Mouse (Mus musculus) C2C12 (cell line): ENCODE measurements around the gene Zdhhc5. TPM values are rescaled to one million over a fixed set of nuclear protein-coding genes. Genes with fewer than 3 reads are reported as not detected.

Experiments used
- H3K27me3 ChIP-seq: one replicate; pipeline ENCODE4 v1.6.1; 2011; ENCODE audit not compliant: control insufficient read depth, insufficient read depth, insufficient read length
- H3K36me3 ChIP-seq: one replicate; pipeline ENCODE4 v1.6.1; 2011; ENCODE audit not compliant: control insufficient read depth, insufficient read depth
- H3K4me3 ChIP-seq: one replicate; pipeline ENCODE4 v1.5.1; 2011; ENCODE audit warnings: mild to moderate bottlenecking, control low read depth; ENCODE audit not compliant: poor library complexity, insufficient read depth, severe bottlenecking
- H3K79me2 ChIP-seq: one replicate; pipeline ENCODE4 v1.6.1; 2011; ENCODE audit not compliant: control insufficient read depth, insufficient read depth
- H3K79me3 ChIP-seq: one replicate; pipeline ENCODE4 v1.6.1; 2011; ENCODE audit warnings: low read depth, control low read depth
- H3ac ChIP-seq: one replicate; pipeline ENCODE3; 2011; ENCODE audit warnings: low read depth; ENCODE audit not compliant: control insufficient read depth, insufficient read length
- CEBPB ChIP-seq: IDR thresholded peaks from one replicate; pipeline ENCODE4 v1.6.1; 2011; ENCODE audit warnings: low read depth, mild to moderate bottlenecking, control low read depth, moderate library complexity
- CTCF ChIP-seq: IDR thresholded peaks from one replicate; pipeline ENCODE4 v1.5.1; 2011; ENCODE audit not compliant: control insufficient read depth, insufficient read depth, insufficient read length
- FOSL1 ChIP-seq: IDR thresholded peaks from one replicate; pipeline ENCODE4 v1.8.0; 2011; ENCODE audit warnings: mild to moderate bottlenecking, low read length; ENCODE audit not compliant: poor library complexity, insufficient read depth, severe bottlenecking
- MAX ChIP-seq: IDR thresholded peaks from one replicate; pipeline ENCODE4 v1.6.1; 2011; ENCODE audit warnings: mild to moderate bottlenecking, control low read depth
- MYOD1 ChIP-seq: IDR thresholded peaks from one replicate; pipeline ENCODE4 v1.6.1; 2011; ENCODE audit warnings: low read depth; ENCODE audit not compliant: control insufficient read depth, insufficient read length
- MYOG ChIP-seq: IDR thresholded peaks from one replicate; pipeline ENCODE4 v1.6.1; 2011; ENCODE audit not compliant: control insufficient read depth, insufficient read length; ENCODE audit errors: extremely low read depth
- USF1 ChIP-seq: IDR thresholded peaks from one replicate; pipeline ENCODE4 v1.6.1; 2011; ENCODE audit warnings: low read depth, mild to moderate bottlenecking, control low read depth, moderate library complexity
- polyA plus RNA-seq: library from polyadenylated mRNA; unstranded; fragments of >200 nt; fragmentation: generic; extraction: Trizol; gene quantifications from one replicate; pipeline ENCODE4 v1.2.1, GENCODE M21; 2012; ENCODE audit warnings: missing spikeins

Zdhhc5 gene
- polyA plus RNA-seq, 1 experiment: 35.4 TPM

DNA sequence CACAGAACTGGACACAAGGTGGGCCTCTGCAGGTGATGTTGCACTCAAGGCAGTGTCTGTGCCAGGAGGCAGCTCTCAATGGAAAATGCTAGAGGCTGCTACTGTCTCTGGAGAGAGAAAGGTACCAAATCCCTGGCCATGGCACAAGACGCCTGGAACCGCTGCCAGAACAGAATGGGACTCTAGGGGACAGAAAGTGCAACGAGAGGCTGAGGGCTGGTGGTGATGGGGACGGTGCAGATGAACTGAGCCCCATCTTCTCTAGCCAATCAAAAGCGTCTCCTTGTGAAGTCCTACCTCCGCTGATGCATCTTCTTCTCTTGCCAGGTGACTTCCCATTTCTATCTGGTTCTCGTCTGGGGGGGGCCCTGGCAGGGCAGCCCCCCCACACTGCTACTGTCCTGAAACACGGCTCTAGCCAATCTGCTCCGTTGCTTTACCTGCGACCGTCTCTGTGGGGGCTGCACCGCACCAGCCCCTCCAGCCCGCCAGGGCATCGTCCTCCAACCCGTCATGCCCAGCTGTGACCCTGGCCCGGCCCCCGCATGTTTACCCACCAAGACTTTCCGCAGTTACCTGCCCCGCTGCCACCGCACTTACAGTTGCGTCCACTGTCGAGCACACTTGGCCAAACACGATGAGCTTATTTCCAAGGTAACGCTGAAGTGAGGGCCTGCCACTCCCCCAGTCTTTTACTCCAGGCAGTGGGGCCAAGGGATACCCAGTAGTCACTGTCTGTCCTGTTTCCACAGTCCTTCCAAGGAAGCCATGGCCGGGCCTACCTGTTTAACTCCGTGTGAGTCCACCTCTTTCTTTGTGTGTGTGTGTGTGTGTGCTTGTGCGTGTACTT lies 21.6 kb upstream of the Zdhhc5 start:
- Histone ChIP-seq H3K27me3 (no peaks in the 10 kb centered on the region), H3K79me3 (peaks cover 3% of the 10 kb centered on the region), H3ac (no peak overlapping the region), H3K79me2 (peaks cover 14% of the 10 kb centered on the region), H3K36me3 (peaks cover 15% of the 10 kb centered on the region), H3K4me3 (no peak overlapping the region)
- TF ChIP-seq USF1: no peak
- no peak for TF ChIP-seq MYOD1
- TF ChIP-seq MAX: no peak

DNA sequence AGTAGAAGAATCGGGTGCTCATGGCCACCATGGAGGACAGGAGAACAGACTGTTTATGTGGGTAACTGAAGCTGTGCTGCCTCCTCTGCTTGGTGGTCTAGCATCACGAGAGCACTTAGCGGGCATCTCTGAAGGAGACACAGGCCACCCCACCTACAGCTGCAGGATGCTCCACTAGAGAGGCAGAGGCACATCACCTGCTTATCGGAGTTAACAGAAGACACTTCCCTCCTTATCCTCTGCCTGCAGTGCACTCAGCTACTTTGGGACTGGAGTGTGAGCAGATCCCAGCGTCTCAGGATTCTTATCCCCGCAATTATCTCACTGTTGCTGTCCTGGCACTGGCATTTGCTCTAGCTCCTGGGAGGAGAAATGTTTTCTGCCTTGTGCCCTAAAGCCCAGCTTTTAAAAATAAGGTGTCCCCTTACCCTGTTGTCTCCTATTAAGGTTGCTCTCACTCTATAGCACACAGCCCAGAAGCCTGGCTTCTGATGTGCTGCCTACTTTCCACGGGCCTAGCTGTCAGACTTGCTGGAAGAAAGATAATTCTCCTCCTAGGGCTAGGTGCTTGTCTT lies 20.5 kb upstream of the Zdhhc5 start:
- peaks cover 3% of the 10 kb centered on the region for H3K79me2 ChIP-seq
- H3K36me3 ChIP-seq: peaks cover 4% of the 10 kb centered on the region
- no peak for TF ChIP-seq MYOD1
- no peak overlapping the region for H3K4me3 ChIP-seq
- H3K79me3 ChIP-seq: peaks cover 2% of the 10 kb centered on the region
- no peak overlapping the region for H3ac ChIP-seq
- H3K27me3 ChIP-seq: no peaks in the 10 kb centered on the region

GRCm38 (mm10) chr2:84734919-84735318 lies 19.9 kb upstream of the Zdhhc5 start:
- Histone ChIP-seq H3K4me3 (no peak overlapping the region), H3K79me3 (no peaks in the 10 kb centered on the region), H3ac (no peak overlapping the region), H3K79me2 (no peaks in the 10 kb centered on the region), H3K27me3 (no peaks in the 10 kb centered on the region), H3K36me3 (no peaks in the 10 kb centered on the region)
- TF ChIP-seq CEBPB (no peak), CTCF (no peak), MAX (no peak), FOSL1 (no peak), MYOD1 (no peak), USF1 (no peak), MYOG (no peak)

GRCm38 (mm10) chr2:84734351-84734864 lies 19.4 kb upstream of the Zdhhc5 start:
- Histone ChIP-seq H3K4me3 (no peak overlapping the region), H3ac (no peak overlapping the region), H3K36me3 (no peaks in the 10 kb centered on the region), H3K79me3 (no peaks in the 10 kb centered on the region), H3K27me3 (no peaks in the 10 kb centered on the region), H3K79me2 (no peaks in the 10 kb centered on the region)
- TF ChIP-seq USF1: no peak
- no peak for TF ChIP-seq CTCF
- TF ChIP-seq FOSL1: no peak
- TF ChIP-seq MAX: no peak
- TF ChIP-seq MYOD1: peak; percentile 54

GRCm38 (mm10) chr2:84733579-84734300 lies 18.8 kb upstream of the Zdhhc5 start, which contains the start of gene Ypel4:
TSS of gene Ypel4 (plus strand) at chr2:84734058.
- H3K4me3 ChIP-seq: no peak within 1 kb of the TSS
- no peaks in the 10 kb centered on the region for H3K36me3 ChIP-seq
- no peak within 1 kb of the TSS for H3ac ChIP-seq
- H3K27me3 ChIP-seq: no peaks in the 10 kb centered on the region
- TF ChIP-seq FOSL1: no peak
- TF ChIP-seq MYOG: no peak
- TF ChIP-seq CEBPB: no peak
- no peak for TF ChIP-seq CTCF
- no peak for TF ChIP-seq MYOD1
- no peak for TF ChIP-seq USF1
- no peak for TF ChIP-seq MAX
- H3K79me3 ChIP-seq: no peaks in the 10 kb centered on the region
- H3K79me2 ChIP-seq: no peaks in the 10 kb centered on the region

- H3ac ChIP-seq: no peak overlapping the region
- H3K79me2 ChIP-seq: no peaks in the 10 kb centered on the region
- H3K4me3 ChIP-seq: no peak overlapping the region
- TF ChIP-seq MAX (no peak), MYOD1 (no peak), MYOG (no peak), CTCF (no peak), USF1 (no peak), FOSL1 (no peak), CEBPB (no peak)
- H3K36me3 ChIP-seq: no peaks in the 10 kb centered on the region
- no peaks in the 10 kb centered on the region for H3K27me3 ChIP-seq
- no peaks in the 10 kb centered on the region for H3K79me3 ChIP-seq
Measured at GRCm38 (mm10) chr2:84732394-84732793, 17.4 kb upstream of the Zdhhc5 start.
